Mouse (Mus musculus) megakaryocyte-erythroid progenitor cell, adult 5 weeks (primary cell): ENCODE measurements around the gene H2al1e. TPM values are rescaled to one million over a fixed set of nuclear protein-coding genes. Genes with fewer than 3 reads are reported as not detected.

Experiments used
- polyA plus RNA-seq: library from polyadenylated mRNA; stranded (reverse); fragments of >175 nt; gene quantifications from 2 replicates; pipeline ENCODE4 v1.2.3, GENCODE M21; 2012

Gene H2al1e
- not detected in 2 replicates for polyA plus RNA-seq

GRCm38 (mm10) chrX:11311634-11312033 is at the start of gene H2al1e:
H2al1e (plus strand) TSS chrX:11311934.

DNA sequence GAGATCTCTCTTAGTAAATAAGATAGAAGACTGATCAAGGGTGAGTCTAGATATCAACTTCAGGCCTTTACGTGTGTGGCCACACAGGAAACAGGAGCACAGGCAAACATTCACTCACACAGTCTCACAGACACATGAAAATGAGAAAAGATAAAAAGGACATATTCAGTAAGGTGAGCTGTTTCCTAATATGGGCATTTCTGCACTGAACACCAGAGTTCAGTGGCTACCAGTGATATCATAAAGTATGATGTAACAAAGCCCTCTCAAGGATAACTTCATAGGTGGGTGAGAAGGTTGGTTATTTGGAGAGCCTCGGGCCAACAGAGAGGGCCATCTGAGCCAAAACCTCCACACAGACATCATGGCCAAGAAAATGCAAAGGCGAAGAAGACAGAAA is 12.8 kb upstream of the H2al1e start, which contains the start of gene H2al1a:
Gene H2al1a (plus strand): TSS at position 301 of the 400 bp plus-strand sequence.

DNA sequence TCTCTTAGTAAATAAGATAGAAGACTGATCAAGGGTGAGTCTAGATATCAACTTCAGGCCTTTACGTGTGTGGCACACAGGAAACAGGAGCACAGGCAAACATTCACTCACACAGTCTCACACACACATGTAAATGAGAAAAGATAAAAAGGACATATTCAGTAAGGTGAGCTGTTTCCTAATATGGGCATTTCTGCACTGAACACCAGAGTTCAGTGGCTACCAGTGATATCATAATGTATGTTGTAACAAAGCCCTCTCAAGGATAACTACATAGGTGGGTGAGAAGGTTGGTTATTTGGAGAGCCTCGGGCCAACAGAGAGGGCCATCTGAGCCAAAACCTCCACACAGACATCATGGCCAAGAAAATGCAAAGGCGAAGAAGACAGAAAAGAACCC is 9.6 kb upstream of the H2al1e start, which contains the start of gene H2al1b:
Gene H2al1b (plus strand): TSS at position 301 of the 400 bp plus-strand sequence.

DNA sequence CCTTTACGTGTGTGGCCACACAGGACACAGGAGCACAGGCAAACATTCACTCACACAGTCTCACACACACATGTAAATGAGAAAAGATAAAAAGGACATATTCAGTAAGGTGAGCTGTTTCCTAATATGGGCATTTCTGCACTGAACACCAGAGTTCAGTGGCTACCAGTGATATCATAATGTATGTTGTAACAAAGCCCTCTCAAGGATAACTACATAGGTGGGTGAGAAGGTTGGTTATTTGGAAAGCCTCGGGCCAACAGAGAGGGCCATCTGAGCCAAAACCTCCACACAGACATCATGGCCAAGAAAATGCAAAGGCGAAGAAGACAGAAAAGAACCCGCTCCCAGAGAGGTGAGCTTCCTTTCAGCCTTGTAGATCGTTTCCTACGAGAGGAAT is 6.4 kb upstream of the H2al1e start, which contains the start of gene H2al1c:
Gene H2al1c (plus strand): TSS at position 301 of the 400 bp plus-strand sequence.

GRCm38 (mm10) chrX:11308524-11308923 is 3.2 kb upstream of the H2al1e start, which contains the start of gene H2al1d:
H2al1d (plus strand) TSS chrX:11308824.

DNA sequence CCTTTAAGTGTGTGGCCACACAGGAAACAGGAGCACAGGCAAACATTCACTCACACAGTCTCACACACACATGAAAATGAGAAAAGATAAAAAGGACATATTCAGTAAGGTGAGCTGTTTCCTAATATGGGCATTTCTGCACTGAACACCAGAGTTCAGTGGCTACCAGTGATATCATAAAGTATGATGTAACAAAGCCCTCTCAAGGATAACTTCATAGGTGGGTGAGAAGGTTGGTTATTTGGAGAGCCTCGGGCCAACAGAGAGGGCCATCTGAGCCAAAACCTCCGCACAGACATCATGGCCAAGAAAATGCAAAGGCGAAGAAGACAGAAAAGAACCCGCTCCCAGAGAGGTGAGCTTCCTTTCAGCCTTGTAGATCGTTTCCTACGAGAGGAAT is 3.1 kb downstream of the H2al1e start, which contains the start of gene H2al1f:
Gene H2al1f (plus strand): TSS at position 301 of the 400 bp plus-strand sequence.

DNA sequence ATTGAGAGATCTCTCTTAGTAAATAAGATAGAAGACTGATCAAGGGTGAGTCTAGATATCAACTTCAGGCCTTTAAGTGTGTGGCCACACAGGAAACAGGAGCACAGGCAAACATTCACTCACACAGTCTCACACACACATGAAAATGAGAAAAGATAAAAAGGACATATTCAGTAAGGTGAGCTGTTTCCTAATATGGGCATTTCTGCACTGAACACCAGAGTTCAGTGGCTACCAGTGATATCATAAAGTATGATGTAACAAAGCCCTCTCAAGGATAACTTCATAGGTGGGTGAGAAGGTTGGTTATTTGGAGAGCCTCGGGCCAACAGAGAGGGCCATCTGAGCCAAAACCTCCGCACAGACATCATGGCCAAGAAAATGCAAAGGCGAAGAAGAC is 6.2 kb downstream of the H2al1e start, which contains the start of gene H2al1g:
Gene H2al1g (plus strand): TSS at position 301 of the 400 bp plus-strand sequence.

DNA sequence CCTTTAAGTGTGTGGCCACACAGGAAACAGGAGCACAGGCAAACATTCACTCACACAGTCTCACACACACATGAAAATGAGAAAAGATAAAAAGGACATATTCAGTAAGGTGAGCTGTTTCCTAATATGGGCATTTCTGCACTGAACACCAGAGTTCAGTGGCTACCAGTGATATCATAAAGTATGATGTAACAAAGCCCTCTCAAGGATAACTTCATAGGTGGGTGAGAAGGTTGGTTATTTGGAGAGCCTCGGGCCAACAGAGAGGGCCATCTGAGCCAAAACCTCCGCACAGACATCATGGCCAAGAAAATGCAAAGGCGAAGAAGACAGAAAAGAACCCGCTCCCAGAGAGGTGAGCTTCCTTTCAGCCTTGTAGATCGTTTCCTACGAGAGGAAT is 9.5 kb downstream of the H2al1e start, which contains the start of gene H2al1h:
Gene H2al1h (plus strand): TSS at position 301 of the 400 bp plus-strand sequence.

GRCm38 (mm10) chrX:11324359-11324758 is 12.6 kb downstream of the H2al1e start, which contains the start of gene H2al1i:
H2al1i (plus strand) TSS chrX:11324659.

DNA sequence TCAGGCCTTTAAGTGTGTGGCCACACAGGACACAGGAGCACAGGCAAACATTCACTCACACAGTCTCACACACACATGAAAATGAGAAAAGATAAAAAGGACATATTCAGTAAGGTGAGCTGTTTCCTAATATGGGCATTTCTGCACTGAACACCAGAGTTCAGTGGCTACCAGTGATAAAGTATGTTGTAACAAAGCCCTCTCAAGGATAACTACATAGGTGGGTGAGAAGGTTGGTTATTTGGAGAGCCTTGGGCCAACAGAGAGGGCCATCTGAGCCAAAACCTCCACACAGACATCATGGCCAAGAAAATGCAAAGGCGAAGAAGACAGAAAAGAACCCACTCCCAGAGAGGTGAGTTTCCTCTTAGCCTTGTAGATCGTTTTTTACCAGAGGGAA is 15.8 kb downstream of the H2al1e start, which contains the start of gene H2al1j:
Gene H2al1j (plus strand): TSS at position 301 of the 400 bp plus-strand sequence.

Other genes starting within 250 kb of the H2al1e start
- gene H2al1a, start 12.7 kb upstream of the H2al1e start, polyA plus RNA-seq: not detected in 2 replicates
- not detected in 2 replicates for gene H2al1b, start 9.5 kb upstream of the H2al1e start, polyA plus RNA-seq
- gene H2al1c, start 6.3 kb upstream of the H2al1e start, polyA plus RNA-seq: not detected in 2 replicates
- not detected in 2 replicates for gene H2al1d, start 3.1 kb upstream of the H2al1e start, polyA plus RNA-seq
- gene H2al1f, start 3.2 kb downstream of the H2al1e start, polyA plus RNA-seq: not detected in 2 replicates
- gene H2al1g, start 6.3 kb downstream of the H2al1e start, polyA plus RNA-seq: not detected in 2 replicates
- gene H2al1h, start 9.6 kb downstream of the H2al1e start, polyA plus RNA-seq: not detected in 2 replicates
- not detected in 2 replicates for gene H2al1i, start 12.7 kb downstream of the H2al1e start, polyA plus RNA-seq
- gene H2al1j, start 15.9 kb downstream of the H2al1e start, polyA plus RNA-seq: not detected in 2 replicates